Mouse (Mus musculus): ENCODE measurements around the gene Ptprq.

GRCm38 (mm10) chr10:107583360-107583759 lies 136.5 kb downstream of the Ptprq start:
- TF ChIP-seq MAFK (IDR thresholded peaks at IDR 0.05; ENCODE audit: insufficient read depth, low read depth, low read length) (no peak), ZNF384 (IDR thresholded peaks at IDR 0.05; ENCODE audit: low read depth, low read length) (no peak), ZC3H11A (IDR thresholded peaks at IDR 0.05; ENCODE audit: borderline replicate concordance, low read depth, low read length) (no peak)
